Mouse (Mus musculus) gastrocnemius, adult 2 months (tissue): ENCODE results near the gene Ripk3. TPM values are rescaled to one million over a fixed set of nuclear protein-coding genes. Genes with fewer than 3 reads are reported as not detected.

ENCODE experiments used
- DNase-seq: peaks from one replicate; pipeline ENCODE4 v3.0.0; 2022
- H3K27ac ChIP-seq: fragments of 200-600 bp; 2 replicates; pipeline ENCODE4 v1.8.1; 2022; ENCODE audit warnings: mild to moderate bottlenecking
- H3K4me3 ChIP-seq: fragments of 200-600 bp; 2 replicates; pipeline ENCODE4 v1.8.1; 2022; ENCODE audit warnings: mild to moderate bottlenecking, moderate library complexity
- CTCF ChIP-seq: fragments of 200-600 bp; IDR thresholded peaks from 2 replicates; pipeline ENCODE4 v1.8.1; 2022; ENCODE audit warnings: antibody characterized with exemption, mild to moderate bottlenecking, moderate library complexity
- intact Hi-C: fragments of 180-260 bp; cut with DNase I; formaldehyde crosslinking; loops from one replicate; pipeline ENCODE4 v1.15.1; 2025
- total RNA-seq, 2 experiments: library from RNA; stranded (reverse); gene quantifications; 2 replicates each; pipeline ENCODE4 v1.2.3; 2021

Ripk3 gene
- total RNA-seq, 2 experiments from 2014 or later: 0.64 to 1.1 TPM

- H3K4me3 ChIP-seq: peak overlapping the region; percentile 51
- intact Hi-C loops: loop anchor here (1.0 to 10.0 kb wide), 3 partner anchors 61 to 249 kb away; partner anchors contain the start of gene Carmil3
- peak; percentile 88 for DNase-seq
- peak overlapping the region; percentile 62 for H3K27ac ChIP-seq
- peak; percentile 98 for TF ChIP-seq CTCF
Measured at GRCm38 (mm10) chr14:55743711-55744110, 45.0 kb downstream of the Ripk3 start.

GRCm38 (mm10) chr14:55737086-55737687, 51.5 kb downstream of the Ripk3 start:
- Histone ChIP-seq H3K4me3 (no peak overlapping the region), H3K27ac (no peak overlapping the region)
- intact Hi-C loops: no loop called here
- TF ChIP-seq CTCF: no peak
- no peak for DNase-seq

- no peak overlapping the region for H3K27ac ChIP-seq
- H3K4me3 ChIP-seq: no peak overlapping the region
- intact Hi-C loops: no loop called here
- TF ChIP-seq CTCF: no peak
- no peak for DNase-seq
Measured at GRCm38 (mm10) chr14:55735758-55736157, 52.9 kb downstream of the Ripk3 start.

GRCm38 (mm10) chr14:55735334-55735733, 53.3 kb downstream of the Ripk3 start:
- Histone ChIP-seq H3K27ac (no peak overlapping the region), H3K4me3 (no peak overlapping the region)
- TF ChIP-seq CTCF: no peak
- no peak for DNase-seq
- intact Hi-C loops: no loop called here

Other genes with a start within 250 kb of the Ripk3 start
- 1 to 10 TPM; 3.5 to 4.2 TPM for gene Pck2, start 248.6 kb downstream of the Ripk3 start, total RNA-seq
- 100 to 1,000 TPM; 129 to 133 TPM for gene Dcaf11, start 228.9 kb downstream of the Ripk3 start, total RNA-seq
- not detected for gene A730061H03Rik, start 228.5 kb downstream of the Ripk3 start, total RNA-seq
- gene Fitm1, start 213.2 kb downstream of the Ripk3 start, total RNA-seq: 100 to 1,000 TPM; 282 to 334 TPM
- 10 to 100 TPM; 53.3 to 75.5 TPM for gene Psme1, start 210.7 kb downstream of the Ripk3 start, total RNA-seq
- gene Emc9, start 203.6 kb downstream of the Ripk3 start, total RNA-seq: 10 to 100 TPM; 30.3 to 45.2 TPM
- 10 to 100 TPM; 33.8 to 54.8 TPM for gene Psme2, start 197.8 kb downstream of the Ripk3 start, total RNA-seq
- 10 to 100 TPM; 17.1 to 20.4 TPM for gene Rnf31, start 197.2 kb downstream of the Ripk3 start, total RNA-seq
- 1 to 10 TPM; 4.7 to 5.1 TPM for gene Irf9, start 185.3 kb downstream of the Ripk3 start, total RNA-seq
- gene Rec8, start 170.8 kb downstream of the Ripk3 start, total RNA-seq: not detected
- gene Ipo4, start 152.9 kb downstream of the Ripk3 start, total RNA-seq: 10 to 100 TPM; 73.2 to 81.0 TPM
- 1 to 10 TPM; 1.1 to 2.3 TPM for gene Gm49378, start 151.0 kb downstream of the Ripk3 start, total RNA-seq
- gene Tm9sf1, start 145.1 kb downstream of the Ripk3 start, total RNA-seq: 10 to 100 TPM; 15.0 to 21.3 TPM
- under 1 TPM; 0.20 to 0.28 TPM for gene Tssk4, start 138.7 kb downstream of the Ripk3 start, total RNA-seq
- gene Mdp1, start 128.4 kb downstream of the Ripk3 start, total RNA-seq: 10 to 100 TPM; 17.4 to 23.8 TPM
- gene Gmpr2, start 116.9 kb downstream of the Ripk3 start, total RNA-seq: 1 to 10 TPM; 2.4 to 3.1 TPM
- 100 to 1,000 TPM; 188 to 211 TPM for gene Nedd8, start 116.7 kb downstream of the Ripk3 start, total RNA-seq
- 10 to 100 TPM; 10.4 to 13.1 TPM for gene Tinf2, start 107.0 kb downstream of the Ripk3 start, total RNA-seq
- gene Tgm1, start 74.9 kb downstream of the Ripk3 start, total RNA-seq: under 1 TPM in 1 of 2 experiments, not detected in 1; 0.11 TPM
- 10 to 100 TPM in 1 of 2 experiments, 1 to 10 TPM in 1; 9.8 to 10.6 TPM for gene Rabggta, start 66.6 kb downstream of the Ripk3 start, total RNA-seq
- 10 to 100 TPM; 29.1 to 33.0 TPM for gene Dhrs1, start 43.2 kb downstream of the Ripk3 start, total RNA-seq
- 10 to 100 TPM in 1 of 2 experiments, 1 to 10 TPM in 1; 9.8 to 10.4 TPM for gene Nop9, start 43.2 kb downstream of the Ripk3 start, total RNA-seq
- not detected for gene Cideb, start 30.4 kb downstream of the Ripk3 start, total RNA-seq
- gene Ltb4r2, start 27.4 kb downstream of the Ripk3 start, total RNA-seq: not detected
- gene Ltb4r1, start 22.9 kb downstream of the Ripk3 start, total RNA-seq: under 1 TPM in 1 of 2 experiments, not detected in 1; 0.18 TPM
- 10 to 100 TPM in 1 of 2 experiments, 1 to 10 TPM in 1; 6.8 to 10.1 TPM for gene Adcy4, start 4.8 kb downstream of the Ripk3 start, total RNA-seq
- 1 to 10 TPM; 3.4 to 3.8 TPM for gene Nfatc4, start 34.3 kb upstream of the Ripk3 start, total RNA-seq
- gene Nynrin, start 65.1 kb upstream of the Ripk3 start, total RNA-seq: 1 to 10 TPM; 1.6 to 2.0 TPM
- not detected for gene Cbln3, start 95.5 kb upstream of the Ripk3 start, total RNA-seq
- 1 to 10 TPM; 6.4 to 8.1 TPM for gene Khnyn, start 96.1 kb upstream of the Ripk3 start, total RNA-seq
- 100 to 1,000 TPM; 113 to 127 TPM for gene Sdr39u1, start 111.4 kb upstream of the Ripk3 start, total RNA-seq
- 1 to 10 TPM in 1 of 2 experiments, under 1 TPM in 1; 0.99 to 3.2 TPM for gene Cma1, start 155.8 kb upstream of the Ripk3 start, total RNA-seq
- gene Cma2, start 162.1 kb upstream of the Ripk3 start, total RNA-seq: under 1 TPM in 1 of 2 experiments, not detected in 1; 0.28 TPM
- not detected for gene Mcpt1, start 229.1 kb upstream of the Ripk3 start, total RNA-seq
- gene Mcpt9, start 241.6 kb upstream of the Ripk3 start, total RNA-seq: not detected